Mouse (Mus musculus) heart, postnatal 25 days (tissue): Measurements from ENCODE around the gene Rxfp1. TPM values are rescaled to one million over a fixed set of nuclear protein-coding genes. Genes with fewer than 3 reads are reported as not detected.

Experiments used
- DNase-seq: peaks from one replicate; pipeline ENCODE4 v3.0.0; 2022; ENCODE audit warnings: low spot score
- intact Hi-C: fragments of 180-260 bp; cut with DNase I; formaldehyde crosslinking; loops from one replicate; pipeline ENCODE4 v1.15.1; 2025
- total RNA-seq, 2 experiments: library from RNA; stranded (reverse); gene quantifications; 2 replicates each; pipeline ENCODE4 v1.2.3; 2021

Rxfp1 gene
- total RNA-seq, 2 experiments from 2014 or later = 1.7 to 1.8 TPM

DNA sequence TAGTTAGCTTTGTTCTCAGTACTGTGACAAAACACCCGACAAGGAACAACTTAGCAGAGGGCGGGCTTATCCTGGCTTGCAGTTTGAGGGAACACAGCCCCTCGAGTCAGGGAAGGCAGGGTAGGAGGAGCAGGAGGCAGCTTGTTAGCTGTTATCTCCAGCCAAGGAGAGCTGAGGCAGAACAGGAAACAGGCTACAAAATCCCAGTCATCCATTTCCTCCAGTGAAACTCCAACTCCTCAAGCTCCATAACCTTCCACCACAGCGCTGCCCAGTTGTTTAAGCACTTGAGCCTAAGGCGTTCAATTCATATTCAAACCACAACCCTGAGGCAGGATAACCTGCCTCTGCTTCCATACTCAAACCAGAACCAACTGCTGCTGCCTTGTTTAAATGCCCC, 63.0 kb downstream of the Rxfp1 start:
- intact Hi-C loops = no loop called here
- no peak for DNase-seq

GRCm38 (mm10) chr3:79673082-79673481, 64.6 kb downstream of the Rxfp1 start:
- intact Hi-C loops = loop anchor here (1.0 kb wide), 2 partner anchors 71 to 136 kb away; no protein-coding TSS in a partner anchor
- DNase-seq = no peak

GRCm38 (mm10) chr3:79672188-79672587, 65.5 kb downstream of the Rxfp1 start:
- intact Hi-C loops = no loop called here

DNA sequence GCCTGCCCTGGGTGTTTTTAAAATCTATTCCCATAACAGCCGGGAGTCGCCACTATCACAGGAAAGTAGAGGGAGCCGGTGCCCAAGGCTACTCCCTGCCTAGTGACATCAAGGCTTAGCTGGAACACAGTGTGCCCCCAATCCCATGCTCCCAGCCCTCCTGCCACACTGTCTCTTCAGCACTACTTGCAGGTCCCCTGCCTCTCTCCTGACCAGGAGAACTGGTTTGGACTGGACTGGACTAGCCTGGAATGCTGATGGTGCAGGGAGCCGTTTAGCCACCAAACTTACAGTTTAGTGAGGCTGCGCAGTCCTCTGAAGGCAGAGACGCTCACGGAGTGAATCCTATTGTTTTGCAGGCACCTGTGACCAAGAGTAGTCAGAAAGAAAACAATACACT, 67.1 kb downstream of the Rxfp1 start:
- intact Hi-C loops = no loop called here
- DNase-seq = no peak

More at GRCm38 (mm10) chr3:79672188-79672587, 65.5 kb downstream of the Rxfp1 start:
- no peak for DNase-seq

DNA sequence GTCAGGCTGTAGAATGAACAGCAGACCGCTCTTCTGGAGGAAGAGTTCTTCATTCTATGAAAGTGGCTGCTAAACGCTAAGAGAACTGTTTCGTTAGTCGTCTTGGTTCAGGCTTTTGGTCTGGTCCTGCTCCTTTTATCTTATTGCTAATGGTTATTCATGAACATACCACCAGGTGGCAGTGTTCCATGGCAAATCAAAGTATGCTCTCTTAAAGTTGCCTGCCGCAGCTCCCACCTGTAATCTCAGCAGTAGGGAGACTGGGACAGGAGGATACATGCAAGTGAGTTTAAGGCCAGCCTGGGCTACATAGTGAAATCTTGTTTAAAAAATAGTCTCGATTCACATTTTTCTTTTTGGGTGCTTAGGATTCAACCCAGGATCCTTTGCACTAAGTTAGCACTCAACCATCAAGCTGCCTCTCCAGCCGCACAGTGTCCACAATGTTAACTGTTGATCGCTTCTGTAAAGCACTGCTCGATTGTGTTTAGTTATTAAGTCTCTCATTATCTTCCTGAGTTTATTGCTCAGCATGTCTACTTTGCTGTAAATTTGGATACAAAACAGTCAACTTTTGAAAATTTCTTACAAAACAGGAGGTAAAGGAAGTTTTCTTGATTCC, 72.8 kb downstream of the Rxfp1 start:
- DNase-seq = no peak
- intact Hi-C loops = loop anchor here (2.0 kb wide), 1 partner anchor 144 kb away; no protein-coding TSS in a partner anchor

DNA sequence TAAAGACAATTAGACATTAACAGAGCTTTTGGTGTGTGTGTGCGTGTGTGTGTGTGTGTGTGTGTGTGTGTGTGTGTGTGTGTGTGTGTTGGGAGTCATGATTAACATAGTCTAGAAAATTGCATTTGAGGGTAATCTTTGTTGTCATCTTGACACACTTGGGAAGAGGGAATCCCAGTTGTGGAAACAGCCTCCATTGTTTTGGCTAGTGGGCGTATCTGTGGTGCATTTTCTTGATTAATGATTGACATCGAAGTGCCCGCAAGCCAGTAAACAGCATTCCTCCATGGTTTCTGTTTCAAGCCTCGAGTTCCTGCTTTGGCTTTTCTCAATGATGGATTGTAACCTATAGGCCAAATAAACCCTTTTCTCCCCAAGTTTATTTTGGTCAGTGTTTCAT, 81.0 kb downstream of the Rxfp1 start:
- DNase-seq = no peak
- intact Hi-C loops = no loop called here

DNA sequence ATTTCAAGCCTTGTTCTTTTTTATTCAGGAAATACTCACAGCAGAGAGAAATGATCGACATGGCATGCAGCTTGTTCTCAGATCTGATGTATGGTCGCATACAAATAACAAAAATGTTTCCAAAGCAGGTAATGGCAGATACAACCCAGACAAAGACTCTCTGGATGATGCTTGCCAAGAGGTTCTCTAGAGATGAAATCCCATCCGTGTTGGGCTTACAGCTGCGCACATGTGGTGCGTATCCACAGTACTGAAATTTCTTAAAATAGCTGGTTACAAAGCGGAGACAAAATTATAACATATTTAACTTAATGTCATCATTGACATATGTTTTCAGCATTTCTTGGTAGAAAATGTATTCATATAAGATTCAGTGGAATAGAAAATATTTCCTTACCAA, 85.6 kb downstream of the Rxfp1 start:
- no peak for DNase-seq
- intact Hi-C loops = no loop called here

GRCm38 (mm10) chr3:79629416-79629730, 108.3 kb downstream of the Rxfp1 start, which contains the start of gene Etfdh:
Etfdh (minus strand) TSS chr3:79629500.
- DNase-seq = peak; percentile 61

GRCm38 (mm10) chr3:79628561-79629415, 108.9 kb downstream of the Rxfp1 start, which contains the start of gene 4930579G24Rik:
4930579G24Rik (plus strand) TSS chr3:79629079.
- intact Hi-C loops = no loop called here
- peak; percentile 97 for DNase-seq

More at GRCm38 (mm10) chr3:79629416-79629730, 108.3 kb downstream of the Rxfp1 start, which contains the start of gene Etfdh:
- intact Hi-C loops = no loop called here

- DNase-seq = no peak
- intact Hi-C loops = no loop called here
These were observed 109.5 kb downstream of the Rxfp1 start for GRCm38 (mm10) chr3:79628182-79628560.

DNA sequence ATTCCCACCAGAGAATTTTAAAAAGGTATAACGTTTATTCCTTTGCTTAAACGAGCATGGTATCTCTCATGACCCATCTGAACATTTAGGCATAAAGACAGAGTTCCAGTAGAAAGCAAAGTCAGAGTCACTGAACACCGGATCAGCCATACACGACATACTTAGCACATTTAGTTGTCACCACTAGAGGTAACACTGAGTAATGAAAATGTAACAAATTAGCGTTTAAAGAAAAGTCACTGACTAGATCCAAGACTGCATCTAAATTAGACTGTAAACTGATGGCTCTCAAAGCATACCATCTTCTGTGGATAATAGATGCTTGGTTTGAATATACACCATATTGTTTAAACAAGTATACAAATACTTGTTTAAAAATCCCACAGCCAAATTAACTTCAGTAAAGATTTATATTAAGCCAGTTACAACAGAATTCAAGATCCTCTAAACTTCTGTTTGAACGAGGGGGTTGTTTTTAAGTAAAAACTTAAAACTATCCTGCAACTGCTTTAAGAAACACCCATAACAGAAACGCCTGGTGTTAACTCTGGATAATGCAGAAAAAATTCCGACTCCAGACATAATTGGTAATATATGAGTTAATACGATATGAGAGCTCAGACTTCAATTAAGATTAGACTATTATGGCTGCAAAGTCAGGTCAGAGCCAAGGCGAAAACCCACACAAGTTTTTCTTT, 110.0 kb downstream of the Rxfp1 start:
- intact Hi-C loops = no loop called here
- DNase-seq = no peak

GRCm38 (mm10) chr3:79609886-79610285, 127.8 kb downstream of the Rxfp1 start:
- intact Hi-C loops = no loop called here
- no peak for DNase-seq

- intact Hi-C loops = loop anchor here (10.0 kb wide), 1 partner anchor 521 kb away; no protein-coding TSS in a partner anchor
- no peak for DNase-seq
These were observed 142.2 kb downstream of the Rxfp1 start for GRCm38 (mm10) chr3:79595468-79595867.

DNA sequence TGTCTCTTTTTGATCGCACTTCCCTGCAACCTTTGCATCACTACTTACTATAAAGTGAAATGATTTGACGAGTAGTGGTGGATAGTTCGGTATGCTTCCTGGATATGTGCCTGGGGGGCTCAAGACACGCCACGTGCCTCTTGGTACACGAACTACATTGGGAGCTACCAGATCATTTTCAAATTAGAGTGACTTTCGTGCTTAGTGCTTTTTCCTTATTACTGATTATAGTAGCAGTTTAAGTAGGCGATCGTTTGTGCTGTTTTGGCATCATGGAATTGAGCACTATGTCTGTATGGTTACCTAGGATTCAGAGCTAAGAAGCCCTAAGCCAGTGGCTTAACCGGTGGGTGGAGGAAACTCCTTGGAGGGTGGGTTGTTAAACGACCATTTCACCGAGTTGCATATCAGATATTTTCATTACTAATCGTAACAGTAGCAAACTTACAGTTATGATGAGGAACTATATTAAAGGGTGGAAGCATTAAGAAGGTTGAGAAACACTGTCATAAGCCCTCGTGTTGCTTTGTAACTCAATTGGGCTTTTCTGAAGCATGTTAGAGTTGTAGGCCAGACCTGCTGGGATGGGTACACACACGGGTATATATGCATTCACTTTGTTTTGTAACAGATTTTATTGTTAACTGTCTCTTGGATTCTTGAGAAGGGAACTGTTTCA, 145.7 kb downstream of the Rxfp1 start:
- intact Hi-C loops = loop anchor here (10.0 kb wide), 1 partner anchor 517 kb away; no protein-coding TSS in a partner anchor
- no peak for DNase-seq

Other genes starting within 250 kb of the Rxfp1 start
- 10 to 100 TPM; 13.7 to 15.6 TPM for gene Fnip2, start 170.1 kb downstream of the Rxfp1 start, total RNA-seq
- 10 to 100 TPM; 39.2 to 41.7 TPM for gene Ppid, start 146.5 kb downstream of the Rxfp1 start, total RNA-seq
- gene 4930579G24Rik, start 108.8 kb downstream of the Rxfp1 start, total RNA-seq = 1 to 10 TPM; 1.7 TPM
- 100 to 1,000 TPM; 492 to 526 TPM for gene Etfdh, start 108.4 kb downstream of the Rxfp1 start, total RNA-seq
- gene Tmem144, start 114.9 kb upstream of the Rxfp1 start, total RNA-seq = 1 to 10 TPM; 8.1 to 9.1 TPM
- 10 to 100 TPM; 23.8 to 27.7 TPM for gene Fam198b, start 146.7 kb upstream of the Rxfp1 start, total RNA-seq